Mouse (Mus musculus) cerebellum, postnatal 36 days (tissue): Measurements from ENCODE around the gene Frmd4b.

Experiments used
- DNase-seq, 2 experiments: peaks; one replicate each; pipeline ENCODE4 v3.0.0; 2021 to 2022; ENCODE audit warnings: mixed read lengths in 2 of 2

The Frmd4b gene

DNA sequence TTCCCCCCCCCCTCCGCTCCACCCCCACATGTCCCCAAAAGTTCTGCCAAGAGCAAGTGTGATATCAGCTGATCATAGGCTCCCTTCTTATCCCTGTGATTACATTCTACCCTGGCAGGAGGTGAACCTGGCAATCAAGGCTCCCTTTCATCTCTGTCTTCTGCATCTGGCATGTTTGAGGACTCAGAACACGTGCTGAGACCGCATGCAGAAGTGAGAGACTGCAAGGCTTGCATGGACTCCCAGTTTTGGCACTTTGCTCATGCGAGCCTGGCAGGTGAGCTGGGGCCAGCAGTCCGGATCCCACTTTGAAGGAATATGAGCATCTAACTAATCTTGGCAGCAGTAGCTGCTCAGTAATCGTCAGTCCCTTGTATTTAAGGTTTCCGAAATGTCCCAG, 39.1 kb downstream of the Frmd4b start:
- DNase-seq: no peak

DNA sequence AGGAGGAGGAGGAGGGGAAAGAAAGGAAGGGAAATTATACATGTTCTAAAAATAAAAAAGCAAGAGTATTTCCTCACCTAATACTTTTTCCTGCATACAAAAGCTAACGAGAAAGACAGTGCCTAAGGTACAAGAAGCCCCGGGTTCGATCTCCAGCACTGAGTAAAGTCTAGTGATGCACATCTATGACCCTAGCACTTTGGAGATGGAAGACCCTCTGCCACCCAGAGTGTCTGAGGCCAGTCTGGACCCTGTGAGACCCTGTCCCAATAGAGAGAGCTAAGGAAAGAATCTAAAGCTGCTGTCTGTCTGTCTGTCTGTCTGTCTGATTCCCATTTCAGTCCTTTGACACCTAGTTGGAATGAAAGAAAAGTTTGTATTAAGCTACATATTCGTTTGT, 40.0 kb downstream of the Frmd4b start:
- DNase-seq: no peak

DNA sequence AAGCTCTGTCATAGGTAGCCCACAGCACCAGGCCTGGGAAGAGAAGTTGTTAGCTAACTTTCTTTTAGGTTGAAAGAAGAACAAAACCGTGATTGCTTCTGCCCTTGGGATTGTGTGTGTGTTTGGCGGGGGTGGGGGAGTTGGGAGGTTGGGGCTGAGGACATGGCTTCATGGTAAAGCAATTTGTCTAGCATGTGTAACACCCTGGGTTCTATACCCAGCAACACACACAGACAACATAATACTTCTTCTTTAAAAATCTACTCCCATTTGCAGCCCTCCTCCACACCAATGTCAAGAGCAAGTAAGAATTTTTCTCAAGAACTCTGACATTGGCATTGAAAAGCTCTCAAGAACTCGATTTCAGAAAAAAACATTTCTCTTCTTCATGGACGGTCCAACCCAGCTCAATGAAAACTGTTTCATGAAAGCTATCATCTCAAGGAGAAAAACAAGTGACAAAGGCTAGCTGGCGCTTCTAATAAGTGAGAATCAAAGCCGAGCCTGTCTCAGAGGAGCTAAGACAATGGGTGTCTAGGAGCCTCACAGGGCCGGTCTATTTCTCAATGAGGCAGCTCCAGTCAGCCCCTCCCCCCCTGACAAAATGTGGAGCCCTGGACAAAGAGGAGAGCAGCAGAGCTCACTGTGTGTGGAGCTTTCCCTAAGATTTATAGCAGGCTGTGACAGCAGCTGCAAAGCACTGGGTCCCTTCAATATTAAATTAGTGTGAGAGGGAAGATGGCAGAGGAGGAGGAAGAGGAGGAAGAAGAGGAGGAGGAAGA, 40.6 kb downstream of the Frmd4b start:
- no peak for DNase-seq

DNA sequence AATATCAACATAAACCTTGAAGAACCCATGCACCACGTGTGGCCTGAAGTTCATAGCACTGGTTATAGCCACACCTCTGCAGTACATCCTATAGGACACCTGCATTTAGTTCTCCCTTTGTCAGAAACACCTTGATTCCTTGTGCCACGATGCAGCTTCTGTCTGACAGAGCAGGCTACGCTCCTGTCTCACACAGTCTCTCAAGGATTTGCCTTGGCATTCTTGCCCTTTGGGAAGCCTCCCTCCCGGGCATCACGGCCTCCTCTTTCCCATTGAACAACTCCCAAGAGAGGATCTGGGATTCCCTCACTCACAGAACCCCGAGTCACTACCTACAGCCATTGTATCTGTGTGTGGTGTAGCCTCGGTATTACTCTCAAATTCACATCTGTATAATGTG, 41.2 kb downstream of the Frmd4b start:
- no peak for DNase-seq

DNA sequence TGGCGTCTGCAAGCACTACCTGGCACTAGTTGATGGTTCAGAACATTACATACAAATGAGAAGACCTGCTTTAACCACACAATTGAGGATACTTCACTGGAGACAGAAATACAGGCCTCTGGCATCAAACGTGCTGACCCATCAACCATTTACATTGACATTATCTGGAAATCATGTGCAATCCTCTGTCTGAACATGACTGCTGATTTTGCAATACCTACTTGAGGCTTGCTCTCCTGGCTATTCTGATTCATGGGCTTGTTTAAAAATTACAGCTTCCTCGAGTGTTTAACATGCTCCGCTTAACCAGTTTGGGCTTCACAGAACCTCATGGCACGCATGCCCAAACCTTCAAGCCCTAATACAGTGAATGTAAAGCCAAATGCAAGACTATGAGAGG, 42.4 kb downstream of the Frmd4b start:
- no peak for DNase-seq

DNA sequence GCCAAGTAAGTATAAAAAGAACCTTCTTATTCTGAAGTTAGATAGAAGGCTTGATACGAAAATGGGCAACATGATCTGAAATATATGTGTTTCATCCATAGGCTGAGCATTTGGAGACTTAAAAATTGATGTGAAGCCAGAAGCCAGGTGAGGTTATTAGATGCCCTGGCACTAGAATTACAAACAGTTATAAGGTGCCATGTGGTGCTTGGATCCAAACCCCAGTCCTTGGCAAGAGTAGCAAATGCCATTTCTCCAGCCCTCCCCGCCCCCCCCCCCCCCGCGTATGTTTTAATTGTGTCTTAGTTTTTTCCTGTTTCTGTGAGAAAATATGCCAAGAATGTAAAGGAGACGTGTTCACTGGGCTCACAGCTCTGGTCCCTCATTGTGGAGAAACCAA, 45.1 kb downstream of the Frmd4b start:
- DNase-seq: no peak

DNA sequence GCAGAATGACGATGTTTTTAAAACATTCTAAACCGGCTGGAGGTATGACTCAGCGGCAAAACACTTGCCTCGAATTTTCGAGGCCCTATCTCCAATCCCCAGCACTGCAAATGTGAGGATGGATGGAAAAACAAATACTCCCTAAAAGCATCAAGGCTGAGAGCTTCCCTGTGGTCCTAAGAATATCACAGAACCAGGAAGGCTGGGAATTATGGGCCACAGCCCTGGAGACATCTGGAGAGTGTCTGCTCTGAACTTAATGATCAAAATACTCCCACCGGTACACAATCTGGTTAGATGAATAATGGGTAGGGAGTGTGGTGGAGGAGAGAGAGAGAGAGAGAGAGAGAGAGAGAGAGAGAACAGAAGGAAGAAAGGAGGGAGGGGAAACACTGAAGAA, 48.8 kb downstream of the Frmd4b start:
- DNase-seq: no peak

DNA sequence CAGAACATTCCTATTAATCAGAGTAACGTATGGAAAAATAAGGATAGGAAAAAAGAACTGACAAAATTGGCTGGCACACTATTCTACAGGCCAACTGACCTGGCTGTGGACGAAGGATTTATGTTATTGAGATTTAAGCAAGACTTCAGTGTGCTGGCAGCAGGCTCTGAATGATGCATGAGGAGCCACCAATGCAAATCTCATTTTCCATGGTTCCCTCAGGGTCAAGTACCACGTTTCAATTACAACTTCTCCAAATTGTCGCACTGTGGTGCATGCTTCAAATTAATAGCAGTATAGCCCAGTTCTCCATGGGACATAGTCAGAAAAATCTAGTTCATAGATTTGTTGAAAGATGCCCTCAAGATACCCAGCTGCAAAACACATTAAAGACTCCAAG, 50.6 kb downstream of the Frmd4b start:
- no peak for DNase-seq

DNA sequence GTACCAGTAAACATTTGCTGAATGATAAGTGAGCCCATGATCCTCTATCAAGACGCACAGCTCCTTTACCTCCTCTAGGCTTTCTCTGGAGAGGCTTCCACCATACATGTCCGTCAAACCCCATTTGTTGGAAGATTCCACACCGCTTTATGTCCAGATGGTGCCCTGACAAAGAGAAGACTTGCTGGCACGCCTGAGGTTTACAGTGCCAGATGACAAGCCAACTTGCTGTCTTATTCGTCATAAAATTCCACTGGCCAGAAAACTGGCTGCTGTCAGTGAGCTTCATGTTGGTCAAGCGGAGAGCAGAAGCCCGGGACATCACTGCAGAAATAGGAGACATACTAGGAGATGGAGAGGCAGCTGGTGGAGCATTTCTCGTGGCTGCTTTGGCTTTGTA, 60.2 kb downstream of the Frmd4b start:
- DNase-seq: peak; percentile 51 to 54

DNA sequence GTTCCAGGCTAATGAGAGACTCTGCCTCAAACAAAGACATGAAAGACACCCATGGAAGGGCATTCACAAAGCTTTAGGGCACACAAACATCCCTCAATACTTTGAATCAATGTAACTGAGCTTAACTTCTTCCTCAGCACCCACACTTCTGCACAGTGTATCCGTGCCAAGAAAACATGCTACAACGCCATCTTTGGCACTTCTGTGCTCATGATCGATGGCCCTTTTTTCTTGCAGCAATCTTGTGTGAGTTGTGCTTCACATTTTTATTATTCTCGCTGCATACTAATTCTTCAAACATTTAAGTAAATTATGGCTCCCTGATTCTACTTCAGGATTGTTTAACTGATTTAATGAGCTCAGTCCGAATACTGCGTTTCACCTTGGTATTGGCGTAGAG, 61.7 kb downstream of the Frmd4b start:
- no peak for DNase-seq

DNA sequence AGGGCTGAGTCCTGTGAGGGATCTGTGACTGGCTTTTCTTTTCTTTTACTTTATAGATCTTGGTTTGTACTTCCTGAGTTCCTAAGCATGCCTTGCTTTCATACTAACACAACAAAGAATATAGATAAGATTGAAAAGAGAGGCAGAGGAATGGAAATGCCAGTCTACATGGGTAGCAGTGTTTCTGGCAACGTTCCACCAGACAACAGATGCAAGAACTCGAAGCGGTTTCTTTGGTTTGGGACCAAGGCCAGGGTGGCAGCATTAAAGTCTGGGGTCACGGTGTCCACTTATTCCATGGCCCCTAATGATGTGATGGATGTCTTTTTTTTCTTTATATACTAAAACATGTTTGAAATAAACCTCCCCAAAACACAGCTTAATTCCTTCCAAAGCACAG, 63.9 kb downstream of the Frmd4b start:
- DNase-seq: no peak

DNA sequence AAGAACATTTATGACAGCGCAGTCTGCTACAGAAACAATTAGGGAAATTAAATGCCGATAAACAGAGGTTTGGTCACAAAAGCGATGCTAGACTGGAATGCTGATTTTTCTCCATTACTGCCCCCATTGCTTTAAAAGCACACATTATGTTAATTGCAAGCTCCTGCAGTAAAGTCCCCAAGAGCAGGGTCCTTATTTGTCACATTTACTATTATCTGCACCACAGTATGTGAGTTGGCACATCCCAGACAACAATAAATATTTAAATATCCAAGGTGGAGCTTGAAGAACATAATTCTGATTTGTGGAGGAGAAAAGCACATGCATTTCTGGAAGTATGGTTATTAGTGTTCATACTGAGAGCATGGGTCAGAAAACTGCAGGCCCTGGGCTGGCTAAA, 64.8 kb downstream of the Frmd4b start:
- DNase-seq: no peak

DNA sequence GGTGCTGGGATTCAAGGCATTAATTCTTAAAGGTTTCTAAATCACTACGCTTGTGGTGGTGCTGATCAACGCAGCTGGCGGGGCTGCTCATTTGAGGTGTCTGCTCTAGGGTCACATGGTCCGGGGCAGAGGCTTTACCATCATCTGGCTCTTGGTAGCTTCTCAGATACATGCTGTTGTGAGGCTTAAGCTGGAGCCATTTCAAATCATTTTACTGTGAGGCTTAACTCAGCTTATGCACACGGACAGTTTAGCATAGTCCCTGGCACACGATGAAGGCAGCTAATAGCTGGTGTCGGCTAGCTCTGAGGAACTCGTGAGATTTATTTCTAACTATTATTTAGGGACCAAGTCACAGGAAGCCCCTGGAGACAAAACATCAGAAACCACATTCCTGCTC, 65.5 kb downstream of the Frmd4b start:
- DNase-seq: no peak

DNA sequence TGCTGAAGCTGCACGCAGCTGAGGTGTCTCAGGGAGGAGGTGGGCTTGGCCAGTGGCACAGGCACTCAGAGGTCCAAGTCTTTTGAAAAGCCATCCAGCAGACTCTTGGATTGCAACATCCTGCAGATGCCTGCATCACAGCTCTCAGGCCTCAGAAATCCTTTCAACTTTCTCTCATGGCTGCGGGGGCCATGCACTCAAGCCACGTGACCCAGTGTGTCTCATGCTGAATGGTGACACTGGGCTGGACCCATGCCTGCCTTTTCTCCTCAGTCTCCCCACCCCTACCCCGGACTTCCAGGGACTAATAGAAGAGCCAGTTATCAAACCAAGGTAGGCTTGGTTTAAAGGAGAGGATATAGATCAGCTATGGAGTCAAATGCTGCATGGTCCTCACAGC, 66.2 kb downstream of the Frmd4b start:
- DNase-seq: no peak

DNA sequence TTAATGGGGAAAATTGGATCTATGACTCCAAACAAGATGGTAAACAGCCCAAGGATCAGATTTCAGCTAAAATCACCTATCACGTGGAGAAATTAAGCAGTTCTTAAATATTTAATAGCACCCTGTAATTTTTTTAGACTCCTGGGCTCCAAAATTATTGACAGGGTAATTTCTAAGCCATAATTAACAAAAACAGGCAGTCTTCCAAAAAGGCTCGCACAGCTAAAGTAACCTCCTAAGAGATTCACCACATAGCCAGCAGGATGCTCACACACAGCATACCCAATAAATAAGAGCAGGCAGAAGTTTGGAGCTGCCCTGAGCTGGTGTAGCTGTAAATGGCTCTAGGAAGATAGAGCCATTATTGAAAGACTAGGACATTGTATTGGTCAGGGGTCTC, 76.9 kb downstream of the Frmd4b start:
- DNase-seq: no peak

DNA sequence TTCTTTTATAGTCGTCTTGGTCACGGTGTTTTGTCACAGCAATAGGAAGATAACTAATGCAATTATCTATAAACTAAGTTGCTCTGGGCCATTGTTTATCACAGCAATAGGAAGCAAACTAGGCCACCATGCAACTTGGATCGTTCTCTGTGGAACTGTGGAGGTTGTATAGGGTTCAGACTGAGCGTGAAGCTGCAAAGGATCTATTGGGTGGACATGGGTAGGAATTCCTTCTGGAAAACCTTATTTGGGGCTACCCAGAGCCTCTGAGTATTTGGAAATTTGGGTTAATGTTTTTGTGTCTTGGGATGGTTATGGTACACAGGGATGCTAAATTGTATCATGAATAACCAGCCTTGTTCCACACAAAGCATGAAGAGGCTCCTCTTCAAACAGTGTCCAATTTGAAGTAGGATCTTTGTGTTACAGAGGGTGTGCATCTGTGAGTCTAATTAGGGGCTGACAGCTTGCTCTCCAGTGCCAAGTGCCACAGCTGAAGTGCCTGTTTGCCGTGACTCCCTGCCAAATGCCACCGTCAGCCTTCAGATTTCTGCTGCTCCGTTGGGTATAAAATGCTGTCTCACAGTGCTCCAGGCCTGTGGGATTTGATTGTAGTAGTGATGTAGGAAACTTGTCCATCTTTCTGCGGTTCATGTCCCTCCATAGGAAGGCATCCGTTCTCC, 81.4 kb downstream of the Frmd4b start:
- peak; percentile 48 to 55 for DNase-seq

DNA sequence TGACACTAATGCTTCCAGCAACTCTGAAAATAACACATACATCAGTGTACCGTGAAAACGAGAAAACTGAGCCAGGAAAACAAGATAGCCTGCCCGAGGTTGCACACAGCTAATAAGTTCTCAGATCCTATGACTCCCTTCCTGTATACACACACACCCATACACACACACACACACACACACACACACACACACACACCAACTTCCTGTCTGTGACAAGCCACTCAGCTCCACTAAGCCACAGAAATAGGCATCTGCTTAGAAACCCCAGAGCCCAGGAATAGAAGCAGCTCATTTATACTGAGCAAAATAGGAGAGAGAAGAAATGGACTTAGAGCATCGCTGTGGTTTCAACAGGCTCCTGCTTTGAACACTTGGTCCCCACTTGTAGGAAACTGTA, 86.3 kb downstream of the Frmd4b start:
- DNase-seq: no peak

DNA sequence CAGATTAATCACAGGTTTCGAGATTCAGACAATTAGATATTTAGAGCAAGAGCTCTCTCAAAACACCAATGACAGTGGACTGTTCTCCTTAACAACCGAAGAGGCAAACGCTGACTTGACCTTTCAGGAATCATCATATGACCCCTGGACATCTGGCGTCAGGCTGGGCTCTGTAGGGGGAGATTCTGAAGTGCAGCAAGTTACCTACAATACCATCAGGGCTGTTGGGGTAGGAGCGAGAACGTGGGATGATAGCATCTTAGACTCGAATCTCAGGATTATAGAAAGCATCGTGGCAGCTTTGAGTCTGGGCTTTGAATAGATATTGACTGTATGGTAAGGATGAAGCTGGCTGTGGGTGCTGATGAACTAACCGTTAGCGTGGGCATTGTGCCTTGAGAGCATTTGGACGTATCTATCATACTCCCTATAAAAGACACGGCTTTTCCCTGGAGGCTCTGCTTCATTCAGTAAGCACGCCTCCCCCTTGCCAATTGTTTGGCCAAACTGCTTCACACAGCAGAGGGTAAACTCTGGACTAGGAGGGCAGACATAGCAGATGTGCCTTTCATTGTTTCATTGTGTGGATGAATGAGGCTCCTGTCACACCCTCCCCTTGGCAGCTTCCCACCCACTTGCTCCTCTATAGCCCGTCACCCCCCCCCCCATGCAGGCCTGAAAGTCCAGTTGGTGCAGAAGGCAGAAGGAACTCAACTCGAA, 88.2 kb downstream of the Frmd4b start:
- DNase-seq: no peak

DNA sequence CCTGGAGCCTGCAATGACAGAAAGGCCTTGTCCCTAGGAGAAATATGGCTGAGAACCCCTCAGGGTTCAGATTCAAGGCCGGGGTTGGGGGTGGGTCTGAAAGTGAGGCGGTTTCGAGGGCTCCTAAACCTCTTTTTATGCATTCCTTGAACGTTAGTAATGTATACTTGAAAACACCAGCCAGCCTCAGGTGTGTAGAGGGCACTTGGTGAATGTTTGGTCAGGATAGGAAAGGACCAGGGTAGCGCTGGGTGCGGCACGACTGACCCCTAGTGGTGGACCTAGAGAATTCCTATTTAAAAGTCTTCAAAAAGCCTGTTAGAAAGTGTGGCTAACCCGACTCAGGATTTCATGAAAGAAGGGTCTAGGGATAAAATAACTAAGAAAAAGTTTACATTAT, 91.2 kb downstream of the Frmd4b start:
- peak; percentile 45 to 53 for DNase-seq

DNA sequence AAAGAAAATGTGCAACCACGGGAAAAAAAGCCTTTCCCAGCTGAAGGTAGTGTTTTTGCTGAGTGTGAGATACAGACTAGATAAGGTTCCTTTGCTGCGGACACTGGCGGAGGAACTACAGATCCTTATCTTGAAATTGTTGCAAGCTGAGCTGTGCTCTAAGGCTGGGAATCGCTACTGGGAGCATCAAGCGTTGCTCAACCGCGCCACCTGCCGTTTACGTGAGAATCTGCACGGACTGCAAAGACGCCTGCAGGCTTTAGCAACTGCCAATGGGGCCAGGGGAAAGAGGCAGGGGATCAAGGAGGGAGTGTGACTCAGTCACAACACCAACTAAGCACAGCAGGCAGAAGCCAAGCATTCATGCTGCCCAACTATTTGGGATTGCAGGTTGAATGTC, 94.2 kb downstream of the Frmd4b start:
- DNase-seq: peak; percentile 79

DNA sequence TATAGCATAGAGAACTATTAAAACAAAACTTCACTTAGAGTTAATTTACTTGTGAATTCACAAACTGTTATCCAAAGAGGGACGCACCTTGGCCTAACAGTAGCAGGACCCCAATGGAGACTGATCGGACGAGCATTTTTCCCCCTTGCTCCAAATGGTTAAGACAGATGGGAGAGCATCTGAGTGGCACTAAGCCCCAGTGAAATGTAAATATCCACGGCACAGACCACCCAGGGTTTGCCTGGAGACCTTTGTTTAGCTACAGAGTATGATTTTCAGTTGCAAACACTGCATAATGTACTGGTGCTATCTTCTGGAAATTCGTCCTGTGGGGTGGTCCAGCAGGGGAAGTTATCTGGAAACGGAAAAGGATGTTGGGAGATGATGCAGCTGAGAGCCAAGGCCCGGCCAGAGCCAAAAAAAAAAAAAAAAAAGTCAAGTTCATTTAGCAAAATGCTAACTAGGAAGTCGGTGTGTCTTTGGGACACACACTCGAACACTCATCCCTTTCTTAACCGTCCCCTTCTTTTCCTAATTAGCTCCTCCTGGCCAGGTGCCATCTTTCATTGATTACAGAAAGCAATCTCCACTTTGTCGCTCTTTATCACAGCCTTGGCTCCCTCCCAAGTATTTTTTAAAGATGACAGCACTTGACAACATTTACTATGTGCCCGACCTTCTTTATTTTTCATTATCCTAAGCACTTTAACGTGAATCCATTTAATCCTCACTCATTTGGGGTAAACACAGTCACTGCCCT, 95.9 kb downstream of the Frmd4b start:
- no peak for DNase-seq

DNA sequence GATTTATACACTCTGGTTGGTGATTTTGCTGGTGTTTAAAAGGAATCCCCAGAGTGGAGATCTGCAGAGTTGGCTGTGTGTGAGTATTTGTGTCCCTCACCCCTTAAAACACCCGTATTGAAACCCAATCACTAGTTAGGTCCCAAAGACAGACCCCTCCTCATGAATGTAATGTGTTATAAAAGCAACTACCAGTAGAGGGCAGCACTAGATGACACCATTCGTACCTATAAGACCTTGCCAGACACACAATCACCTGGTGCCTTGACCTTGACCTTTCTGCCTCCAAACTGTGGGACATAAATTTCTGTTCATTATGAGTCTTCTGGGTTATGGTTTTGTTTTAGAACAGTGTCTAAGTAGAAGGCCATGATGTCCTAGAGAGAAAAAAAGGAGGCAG, 96.8 kb downstream of the Frmd4b start:
- DNase-seq: no peak

DNA sequence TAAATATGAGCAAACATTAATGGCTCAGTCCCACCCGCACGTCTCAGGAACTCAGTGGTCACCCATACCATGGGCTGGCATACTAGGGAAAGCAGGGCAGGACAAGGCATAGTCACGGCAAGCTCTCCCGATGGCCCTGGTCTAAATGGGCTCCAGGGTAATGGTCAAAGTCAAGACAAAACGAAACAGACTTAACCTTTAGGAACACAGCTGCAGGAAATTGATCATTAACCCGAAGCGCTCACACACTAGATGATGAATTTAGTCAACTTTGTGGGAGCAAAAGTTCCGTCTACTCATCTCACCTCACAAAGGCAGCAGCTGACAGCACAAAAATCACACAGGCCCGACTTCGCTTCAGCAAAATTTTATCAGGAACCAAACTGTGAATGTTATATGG, 97.8 kb downstream of the Frmd4b start:
- DNase-seq: no peak
